Mouse (Mus musculus) frontal cortex, postnatal 36 days (tissue): ENCODE data around the gene Ctsr.
"Not testable (repeated sequence)": the region's sequence is repeated elsewhere in the genome, so short reads cannot be mapped to it uniquely, and the experiment has no call there.

ENCODE experiments used
- DNase-seq, 2 experiments: peaks; one replicate each; pipeline ENCODE4 v3.0.0; 2022; ENCODE audit warnings: low spot score in 2 of 2

Ctsr gene

DNA sequence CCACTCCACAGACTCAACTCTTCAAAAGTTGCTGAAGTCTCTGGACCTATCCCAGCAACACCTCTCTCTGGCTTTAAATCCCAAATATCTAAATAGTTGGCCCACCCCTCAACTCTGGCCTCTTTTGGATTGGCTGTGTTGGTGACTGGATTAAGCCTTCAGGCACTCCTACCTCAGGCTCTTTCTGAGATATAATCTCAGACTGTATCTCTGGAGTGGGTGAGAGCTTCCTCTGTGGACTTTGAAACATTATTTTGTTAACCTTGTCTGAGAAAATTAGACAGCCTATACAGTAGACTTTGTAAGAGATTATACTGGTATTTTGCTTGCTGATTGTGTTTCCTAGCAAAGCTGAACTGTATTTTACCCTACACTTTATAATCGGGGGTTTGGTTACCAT lies at the start of gene Ctsr:
Gene Ctsr, minus strand, starts transcription at position 101 of the 400 bp plus-strand sequence.
- no peak for DNase-seq

DNA sequence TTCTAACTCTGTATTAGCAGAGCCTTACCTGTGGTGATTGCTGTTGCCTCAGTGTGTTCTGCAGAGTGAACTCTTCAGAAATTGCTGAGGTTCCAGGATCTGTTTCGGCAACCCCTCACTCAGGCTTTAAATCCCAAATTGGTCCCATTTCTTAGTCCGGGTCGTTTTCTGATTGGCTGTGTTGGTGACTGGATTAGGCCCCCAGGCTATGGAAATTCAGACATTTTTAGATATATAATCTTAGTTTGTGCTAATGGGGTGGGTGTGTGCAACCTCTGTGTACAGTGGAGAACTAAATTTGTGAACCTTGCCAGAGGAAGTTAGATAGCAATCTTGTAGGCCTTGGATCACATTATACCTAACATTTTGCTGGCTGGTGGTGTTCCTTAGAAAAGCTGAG lies 39.3 kb upstream of the Ctsr start, which contains the start of gene Cts6:
Gene Cts6, minus strand, starts transcription at position 101 of the 400 bp plus-strand sequence.
- no peak for DNase-seq

DNA sequence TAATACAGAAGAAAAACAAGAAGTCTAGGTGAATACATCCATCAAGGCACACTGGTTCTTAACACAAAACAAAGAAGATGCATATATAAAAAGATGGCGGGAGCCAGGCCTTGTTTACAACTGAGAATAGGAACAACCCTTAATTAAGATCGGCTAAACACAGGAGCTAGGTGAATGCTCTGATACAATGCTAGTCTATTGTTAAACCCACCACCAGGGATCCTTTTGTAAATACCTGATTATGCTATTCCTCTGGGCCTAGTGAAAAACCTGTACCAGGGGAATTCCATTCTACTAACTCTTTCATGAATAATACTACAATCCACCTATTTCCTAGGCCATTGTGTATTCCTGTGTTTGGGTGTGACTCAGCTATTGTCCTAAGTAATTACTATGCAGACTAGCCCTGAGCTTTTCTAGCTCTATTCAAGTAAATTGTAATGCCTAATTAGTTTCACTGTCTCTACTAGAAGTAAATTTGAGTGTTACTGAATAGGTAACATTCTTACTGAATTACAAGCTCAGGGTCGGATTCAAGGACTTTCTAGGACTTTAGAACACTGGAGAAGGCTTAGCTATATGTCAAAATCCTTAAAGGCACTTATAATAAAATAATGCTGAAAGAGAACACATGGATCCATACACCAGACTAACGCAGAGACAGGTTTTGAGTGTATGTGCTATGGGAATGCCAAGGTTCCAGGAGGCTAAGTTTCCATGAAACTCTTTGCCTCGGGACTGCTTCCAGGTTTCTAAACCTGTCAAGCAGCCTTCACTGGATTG lies 21.3 kb upstream of the Ctsr start:
- not testable (repeated sequence) for DNase-seq

DNA sequence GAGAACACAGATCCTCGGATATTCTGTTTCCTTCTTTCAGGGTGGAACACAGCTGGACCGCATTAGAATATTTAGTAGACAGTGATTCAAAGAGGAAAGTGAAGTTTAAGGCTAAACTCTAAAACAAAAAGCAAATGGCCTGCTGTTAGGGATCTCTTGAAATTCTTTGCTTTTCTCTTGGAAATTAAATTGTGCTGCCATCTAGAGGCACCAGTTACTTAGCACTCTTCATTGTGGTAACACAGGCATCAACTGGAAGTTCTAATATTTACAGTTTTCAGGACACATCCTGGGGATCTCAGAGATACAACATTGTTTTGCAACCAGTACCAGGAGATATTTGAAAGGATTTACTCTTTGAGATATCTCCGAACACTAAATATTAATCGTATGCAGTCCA lies 566 bp upstream of the Ctsr start:
- no peak for DNase-seq
